Mouse (Mus musculus) inflammation-experienced regulatory T-cells (primary cell): ENCODE results near the gene Plcb3. TPM values are rescaled to one million over a fixed set of nuclear protein-coding genes. Genes with fewer than 3 reads are reported as not detected.

Experiments used
- polyA plus RNA-seq, 2 experiments: library from polyadenylated mRNA; unstranded; fragments of 100-300 nt; shearing (Covaris generic); gene quantifications; one replicate each; pipeline ENCODE4 v1.2.1; 2017

The Plcb3 gene
- polyA plus RNA-seq, result 10 to 100 TPM; 38.5 to 43.6 TPM

DNA sequence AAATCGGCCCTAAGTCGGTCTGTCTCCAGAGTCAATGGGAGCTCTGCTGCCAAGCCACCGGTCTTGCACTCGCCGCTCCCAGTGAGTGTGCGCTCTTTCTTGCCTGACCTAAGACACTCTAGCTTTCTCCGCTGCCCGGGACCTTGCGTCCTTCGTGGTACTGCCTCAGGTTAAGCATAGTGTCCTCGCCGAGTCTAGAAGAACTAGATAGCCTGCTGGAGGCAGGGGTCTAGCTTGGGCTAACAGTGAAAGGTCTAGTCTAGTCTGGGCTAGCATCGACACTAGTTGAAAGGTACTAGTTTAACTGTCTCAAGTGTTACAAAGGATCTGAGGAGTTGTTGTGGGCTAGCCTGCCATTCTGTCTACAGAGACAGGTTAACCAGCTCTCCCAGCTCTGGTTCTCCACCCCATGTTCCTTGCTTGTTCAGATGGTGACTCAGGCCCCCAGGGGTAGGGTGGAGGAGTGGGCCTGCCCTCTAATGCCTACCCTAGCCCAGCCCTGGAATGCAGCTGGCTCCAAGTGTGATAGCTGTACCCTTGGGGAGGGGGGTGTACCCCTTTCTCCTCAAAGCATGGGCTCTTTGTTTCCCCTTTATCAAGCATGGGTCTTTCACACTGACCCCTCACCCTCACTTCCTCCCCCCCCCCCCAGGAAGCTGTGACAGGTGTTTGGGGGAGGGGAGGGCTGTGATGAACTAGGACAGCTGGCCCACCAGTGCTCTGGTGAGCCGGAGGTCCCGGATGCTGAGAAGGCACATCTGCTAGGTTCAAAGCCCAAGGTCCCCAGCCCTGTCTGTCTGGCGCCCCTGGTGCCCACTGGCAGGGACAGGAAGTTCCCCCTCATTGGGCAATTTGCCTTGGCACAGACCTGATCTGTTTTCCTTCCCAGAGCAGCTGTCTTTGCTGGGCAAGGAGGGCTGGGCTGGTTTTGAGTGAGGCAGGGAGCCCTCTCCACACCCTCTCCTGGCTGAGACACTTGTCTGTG is at the start of gene Plcb3:
Gene Plcb3 (minus strand): TSS at position 934 of the 985 bp plus-strand sequence.

DNA sequence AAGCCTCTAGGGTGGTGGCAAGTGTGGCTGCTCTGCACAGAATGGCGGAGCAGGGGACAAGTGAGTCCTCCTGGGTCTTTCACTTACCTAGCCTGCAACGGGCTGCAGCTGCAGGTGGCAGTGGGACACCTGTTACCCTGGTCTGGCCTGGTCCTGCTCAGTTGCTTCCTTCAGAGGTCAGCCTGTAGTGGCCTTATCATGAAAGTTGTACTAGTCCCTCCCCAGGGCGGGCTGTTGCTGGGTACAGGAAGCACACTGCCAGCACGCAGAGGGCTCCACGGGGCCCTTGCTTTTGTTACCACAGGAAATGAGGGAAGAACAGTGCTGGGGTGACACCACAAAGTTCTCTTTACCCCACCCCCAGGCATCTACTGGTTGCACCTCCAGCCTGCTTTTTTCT is 42.9 kb upstream of the Plcb3 start, which contains the start of gene Fermt3:
Gene Fermt3 (minus strand): TSS at position 279 of the 400 bp plus-strand sequence.

DNA sequence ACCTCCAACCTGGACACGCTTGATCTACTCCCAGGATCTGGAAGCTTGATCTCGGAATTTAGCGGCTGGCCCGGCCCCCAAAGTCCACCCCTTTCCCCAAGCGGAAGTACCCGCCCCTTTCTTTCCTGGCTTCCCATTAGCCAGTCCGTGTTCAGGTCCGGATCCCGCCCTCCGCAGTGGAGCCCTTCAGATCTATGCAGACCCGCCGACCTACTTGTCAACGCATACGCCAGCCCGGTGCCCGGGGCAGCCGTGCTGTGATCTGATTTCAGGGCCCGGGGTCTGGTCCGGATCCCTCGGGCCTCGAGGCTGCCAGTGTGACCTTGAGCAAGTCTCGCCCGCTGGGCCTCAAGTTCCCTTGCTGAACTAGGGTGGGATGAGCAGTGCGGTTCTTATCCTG is 19.7 kb upstream of the Plcb3 start, which contains the start of the genes Nudt22 and Trpt1:
Gene Nudt22 (minus strand): TSS at position 112 of the 400 bp plus-strand sequence.
Gene Trpt1 (plus strand): TSS at position 126 of the 400 bp plus-strand sequence.

DNA sequence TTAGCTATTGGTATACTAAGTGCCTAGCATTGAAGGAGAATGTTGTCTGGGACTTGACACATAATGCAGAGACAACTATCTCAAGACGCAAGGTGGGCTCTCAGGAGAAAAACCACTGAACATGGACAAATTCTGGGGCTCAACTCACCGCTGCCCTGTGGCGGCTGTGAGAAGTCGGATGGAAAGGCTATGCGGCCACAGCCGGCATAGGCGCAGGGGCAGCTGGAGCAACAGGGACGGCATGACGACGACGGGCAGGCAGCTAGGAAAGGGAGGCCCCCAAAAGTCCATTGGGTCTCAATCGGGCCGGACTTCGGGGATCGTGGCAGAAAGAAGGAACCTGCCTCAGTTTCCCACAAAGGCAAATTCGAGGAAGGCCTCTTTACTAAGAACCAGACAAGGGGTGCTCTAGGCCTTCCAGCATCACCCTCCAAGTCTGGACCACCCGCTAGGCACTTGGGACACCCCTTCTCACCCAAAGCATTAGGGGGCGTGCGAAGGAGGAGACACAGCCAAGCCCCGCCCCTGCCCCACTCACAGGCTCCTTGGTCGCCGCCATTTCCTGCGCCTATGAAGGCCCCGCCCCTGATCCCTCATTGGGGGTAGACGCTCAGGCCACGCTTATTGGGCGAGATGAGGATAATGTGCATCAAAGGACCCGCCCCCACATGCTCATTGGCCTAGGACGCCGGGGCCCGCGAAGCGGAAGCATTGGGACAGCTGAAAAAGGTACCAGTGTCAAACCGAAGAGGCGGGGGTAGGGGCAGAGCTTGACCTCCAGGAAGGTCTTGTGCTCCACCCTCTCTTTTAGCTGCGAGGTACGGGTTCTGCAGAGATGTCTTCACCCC is 16.0 kb upstream of the Plcb3 start, which contains the start of gene Dnajc4:
Gene Dnajc4 (minus strand): TSS at position 562 of the 848 bp plus-strand sequence.

DNA sequence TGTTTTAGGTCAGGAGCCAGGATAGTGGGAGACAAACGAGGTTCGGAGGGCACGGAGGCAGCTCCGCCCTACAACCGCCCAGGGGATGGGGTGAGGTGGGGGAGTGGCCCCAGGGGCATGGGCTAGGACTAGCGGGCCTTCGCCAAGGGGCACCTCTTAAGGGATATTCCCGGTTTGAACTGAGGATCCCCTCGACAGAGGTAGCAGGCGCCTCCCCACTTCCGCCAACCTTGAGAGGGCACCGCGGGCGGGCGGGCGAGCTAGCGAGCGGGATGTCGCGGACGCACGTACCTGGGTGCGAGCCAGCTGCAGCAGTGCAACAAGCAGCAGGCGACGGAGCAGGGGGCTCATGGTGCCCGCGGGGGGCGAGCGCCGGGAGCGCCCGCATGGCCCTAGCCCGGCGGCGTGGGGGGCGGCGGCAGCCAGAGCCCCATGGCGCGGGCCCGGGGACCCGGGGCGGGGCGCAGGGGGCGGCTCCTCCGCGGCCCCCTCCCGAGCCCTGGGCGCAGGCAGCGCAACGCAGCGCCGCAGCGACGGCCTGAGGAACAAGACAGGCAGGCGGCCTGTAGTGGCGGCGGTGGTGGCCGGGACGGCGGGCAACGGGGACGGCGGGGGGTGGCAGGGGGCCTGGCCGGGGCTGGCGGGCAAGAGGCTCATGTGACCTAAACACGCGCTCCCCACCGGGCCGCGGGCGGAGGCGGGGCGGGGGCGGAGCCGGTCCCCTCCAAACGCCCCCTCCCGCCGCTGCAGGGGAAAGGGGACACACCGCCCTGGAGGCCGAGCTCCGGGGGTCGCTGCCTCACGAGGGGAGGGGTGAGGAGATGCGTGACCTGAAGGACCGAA is 11.0 kb upstream of the Plcb3 start, which contains the start of gene Vegfb:
Gene Vegfb (minus strand): TSS at position 591 of the 843 bp plus-strand sequence.

DNA sequence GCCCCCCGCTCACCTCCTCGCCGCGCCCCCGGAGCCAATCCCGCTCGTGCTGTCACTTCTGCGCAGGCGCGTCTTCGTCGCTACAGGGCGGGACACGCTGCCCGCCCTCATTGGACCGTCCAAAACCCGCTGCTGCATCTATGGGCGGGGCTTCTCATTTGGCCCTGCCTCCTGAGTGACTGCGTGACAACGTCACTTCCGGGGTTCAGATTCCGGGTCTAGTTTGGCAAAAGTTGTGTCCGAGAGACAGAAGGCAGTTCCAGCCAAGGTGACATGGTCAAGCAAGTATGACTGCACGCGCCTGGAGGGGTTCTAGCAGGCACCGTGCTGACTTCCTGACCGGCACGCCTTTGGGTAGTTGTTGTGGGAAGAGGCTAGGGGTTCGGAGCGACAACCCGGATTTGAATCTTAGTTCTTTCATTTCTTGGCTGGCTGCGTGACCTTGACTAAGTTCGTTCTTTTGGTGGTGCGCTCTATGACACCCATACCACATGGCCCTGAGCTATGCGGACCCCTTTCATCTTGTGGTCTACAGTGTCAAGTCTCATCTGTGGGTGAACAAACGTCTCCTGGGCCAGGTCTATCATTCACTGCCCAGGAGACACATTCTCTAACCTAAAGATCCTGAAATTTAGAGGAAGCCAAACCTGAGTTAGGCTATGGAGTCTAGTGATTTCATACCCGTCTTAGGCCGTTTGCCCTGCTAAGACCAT is 4.3 kb upstream of the Plcb3 start, which contains the start of gene Fkbp2:
Gene Fkbp2 (minus strand): TSS at position 121 of the 713 bp plus-strand sequence.

DNA sequence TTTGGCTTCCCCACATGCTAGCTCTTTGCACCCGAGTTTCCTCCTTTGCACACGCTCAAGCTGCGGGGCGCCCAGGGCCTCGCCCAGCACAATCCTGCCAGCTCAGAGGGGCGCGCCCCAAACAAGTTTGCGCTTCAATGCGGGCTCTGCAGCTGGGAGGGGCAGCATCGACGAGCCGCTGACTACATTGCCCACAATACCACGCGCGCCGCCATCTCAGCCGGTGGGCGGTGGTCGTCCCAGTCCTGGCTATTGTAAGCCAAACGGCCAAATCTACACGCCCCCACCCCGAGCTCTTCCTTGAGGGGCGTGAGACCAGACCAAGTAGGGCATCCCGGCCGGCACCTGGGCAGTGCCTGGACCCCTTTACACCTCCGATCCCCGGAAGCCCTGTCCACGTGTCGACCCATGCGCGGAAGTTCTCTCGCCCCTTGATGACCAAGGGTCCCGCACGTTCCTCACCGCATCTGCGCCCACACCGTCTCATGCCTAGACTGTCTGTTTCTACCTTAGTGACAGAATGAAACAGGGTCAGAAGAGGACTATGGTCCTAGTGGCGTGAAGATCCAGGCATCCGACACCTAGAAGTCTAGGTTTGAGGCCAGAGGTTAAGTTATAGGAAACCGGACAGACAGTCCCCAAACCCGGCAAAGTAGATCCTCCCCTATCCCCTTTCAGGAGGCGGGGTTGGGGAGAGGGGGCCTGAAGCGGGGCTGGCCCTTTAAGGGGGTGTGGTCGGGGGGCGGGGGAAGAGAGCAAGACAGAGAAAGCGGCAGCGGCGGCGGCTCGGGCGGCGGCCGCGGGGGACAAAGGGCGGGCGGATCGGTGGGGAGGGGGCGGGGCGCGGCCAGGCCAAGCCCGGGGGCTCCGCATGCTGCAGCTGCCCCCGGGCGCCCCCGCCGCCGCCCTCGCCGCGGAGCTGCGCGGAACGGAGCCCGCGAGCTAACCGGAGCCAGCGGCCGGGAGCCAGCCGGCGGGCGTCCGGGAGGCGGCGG is 1.8 kb downstream of the Plcb3 start, which contains the start of gene Ppp1r14b:
Gene Ppp1r14b (plus strand): TSS at position 758 of the 995 bp plus-strand sequence.

DNA sequence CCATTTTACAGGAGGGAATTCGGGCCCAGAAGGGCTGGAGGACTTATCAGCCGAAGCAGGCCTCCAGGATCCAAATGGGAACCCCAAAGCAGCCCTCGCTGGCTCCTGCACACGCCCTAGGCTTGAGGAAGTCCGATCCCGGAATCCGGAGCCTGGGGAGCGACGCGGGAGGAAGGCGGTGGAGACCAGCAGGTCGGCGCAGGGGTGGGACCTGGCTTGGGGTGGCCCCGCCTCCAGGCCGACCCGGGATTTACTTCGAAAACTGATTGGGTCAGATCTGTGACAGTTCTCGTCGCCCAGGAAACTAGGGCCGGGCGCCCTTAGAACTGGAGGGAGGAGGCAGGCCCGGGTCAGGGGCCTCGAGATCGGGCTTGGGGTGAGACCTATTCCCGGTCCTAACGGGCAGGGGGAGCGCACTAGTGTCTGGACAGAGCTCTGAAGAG is 34.0 kb downstream of the Plcb3 start, which contains the start of gene Gpr137:
Gene Gpr137 (minus strand): TSS at position 232 of the 443 bp plus-strand sequence.

DNA sequence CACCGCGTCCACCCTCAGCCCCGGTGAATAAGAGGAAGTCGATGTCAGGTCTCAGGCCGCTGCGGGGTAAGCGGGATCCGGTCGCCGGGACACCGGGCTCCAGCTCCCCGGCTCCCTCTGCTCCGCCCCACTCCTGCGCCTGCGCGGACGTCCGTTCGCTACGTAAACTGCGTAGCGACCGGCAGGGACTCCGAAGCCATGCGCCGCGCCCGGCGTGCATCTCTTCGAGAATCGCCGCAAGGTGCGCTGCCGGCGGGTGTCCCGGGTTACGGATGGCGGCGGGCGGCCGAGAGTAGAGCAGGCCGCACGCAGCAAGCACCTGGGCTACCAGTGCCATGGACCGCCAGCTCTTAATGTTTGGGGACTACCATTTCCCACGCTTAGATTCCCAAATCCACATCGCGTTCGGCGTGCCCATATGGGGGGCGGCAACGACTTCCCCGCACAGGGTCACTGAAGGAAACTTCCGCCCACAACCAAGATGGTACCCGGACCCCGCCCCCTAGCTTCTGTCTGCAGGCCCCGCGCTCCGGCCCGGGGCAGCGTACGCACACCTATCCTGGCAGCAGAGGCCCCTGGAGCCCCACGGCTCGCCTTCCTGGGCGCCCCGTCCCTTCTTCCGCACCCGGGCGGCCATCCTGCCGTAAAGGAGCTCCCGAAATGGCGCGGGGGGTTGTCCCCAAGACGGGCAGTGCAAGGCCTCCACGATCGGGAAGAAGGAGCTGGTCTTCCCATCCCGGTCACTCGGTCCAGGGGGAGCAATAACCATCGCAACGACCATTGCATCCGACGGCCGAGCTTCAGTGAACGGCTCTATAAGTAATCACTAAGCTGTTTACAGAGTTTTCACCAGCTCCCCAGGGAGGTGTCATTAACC is 34.7 kb downstream of the Plcb3 start, which contains the start of gene Bad:
Gene Bad (plus strand): TSS at position 490 of the 877 bp plus-strand sequence.

DNA sequence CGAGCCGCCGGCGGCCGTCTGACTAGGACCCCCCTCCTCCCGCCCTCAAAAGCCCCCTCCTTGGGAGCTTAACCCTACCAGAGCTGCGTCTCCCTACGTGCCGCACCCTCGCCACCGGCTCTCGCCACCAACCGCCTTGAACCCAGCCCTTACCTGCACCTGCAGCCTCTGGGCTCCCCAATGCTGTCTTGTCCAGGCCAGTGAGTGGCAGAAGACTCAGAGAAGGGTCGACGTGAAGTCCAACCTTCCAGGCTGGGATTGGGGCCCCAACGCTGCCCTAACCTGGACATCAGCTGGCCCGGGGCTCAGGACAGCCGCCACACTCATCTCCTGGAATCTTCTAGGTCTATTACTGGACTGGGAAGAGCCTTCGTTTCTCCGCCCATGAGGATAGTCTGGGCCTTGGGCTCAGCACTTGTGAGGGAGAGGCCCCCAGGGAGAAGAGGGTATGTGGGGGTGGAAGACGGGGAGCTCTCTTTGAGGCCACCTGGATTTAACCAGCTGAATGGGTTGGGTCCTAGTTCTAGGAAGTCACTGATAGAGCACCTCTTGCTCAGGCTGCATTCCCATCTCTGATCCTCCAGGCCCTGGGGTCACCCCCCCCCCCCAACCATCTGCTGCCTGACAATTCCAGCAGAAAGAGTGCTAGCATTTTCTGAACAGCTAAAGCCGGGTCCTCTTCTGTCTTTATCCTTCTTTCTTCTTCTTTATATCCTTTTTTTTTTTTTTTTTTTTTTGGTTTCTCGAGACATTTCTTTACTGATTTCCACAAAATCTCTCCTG is 41.9 kb downstream of the Plcb3 start, which contains the start of gene Kcnk4:
Gene Kcnk4 (minus strand): TSS at position 321 of the 783 bp plus-strand sequence.

DNA sequence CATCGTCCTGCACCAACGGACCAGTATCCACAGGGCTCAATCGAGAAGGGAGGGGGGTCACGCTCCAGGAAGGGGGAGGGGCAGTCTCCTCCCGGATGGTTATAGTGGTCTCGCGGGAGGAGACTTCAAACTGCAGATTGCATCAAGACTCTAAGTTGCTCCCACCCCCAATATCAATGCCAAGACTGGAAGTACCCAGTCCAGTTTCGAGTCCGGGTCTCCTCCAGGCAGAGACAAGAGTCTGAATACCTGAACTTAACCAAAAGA is 51.0 kb downstream of the Plcb3 start, which contains the start of gene Catsperz:
Gene Catsperz (minus strand): TSS at position 74 of the 267 bp plus-strand sequence.

DNA sequence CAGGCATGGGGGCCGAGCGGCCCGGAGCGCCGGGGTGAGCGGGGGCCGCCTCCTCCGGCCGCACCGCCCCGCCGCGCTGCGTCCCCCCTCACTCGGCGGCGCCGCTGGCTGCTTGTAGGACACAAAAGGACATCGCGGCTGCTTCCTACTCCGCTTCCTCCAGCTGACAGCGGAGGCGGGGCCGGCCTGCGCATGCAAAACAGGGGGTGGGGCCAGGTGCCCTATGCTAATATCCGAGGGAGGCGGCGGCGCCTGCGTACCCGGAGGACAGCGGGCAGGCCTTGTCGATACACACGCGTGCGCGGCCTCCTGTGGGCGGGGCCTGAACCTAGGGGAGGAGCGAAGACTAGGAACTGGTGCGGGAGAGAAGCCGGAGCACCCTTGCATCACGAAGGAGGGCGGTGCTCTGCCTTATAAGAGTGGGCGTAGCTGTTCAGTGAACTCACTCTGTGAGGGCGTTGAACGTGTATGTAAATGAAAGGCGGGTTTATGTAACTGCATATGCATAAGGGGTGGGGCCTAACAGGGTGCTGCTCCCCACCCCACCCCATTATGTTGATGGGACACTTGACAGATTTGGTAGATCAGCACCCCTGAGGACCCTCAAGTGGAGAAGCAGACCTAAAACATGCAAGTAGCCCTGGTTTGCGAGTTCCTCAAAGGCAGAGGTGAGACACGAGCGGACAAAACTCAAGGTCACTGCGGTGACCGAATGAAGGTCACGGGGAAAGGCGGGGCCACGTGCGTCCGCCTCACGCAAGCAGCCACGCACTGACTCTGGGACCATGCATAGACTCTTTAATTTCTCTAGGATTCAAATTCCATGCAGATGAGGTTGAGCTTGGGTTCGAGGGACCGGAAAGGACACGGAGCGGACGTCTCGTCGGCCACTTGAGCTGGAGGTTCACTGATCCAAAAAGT is 54.4 kb downstream of the Plcb3 start, which contains the start of gene Esrra:
Gene Esrra (minus strand): TSS at position 167 of the 921 bp plus-strand sequence.

DNA sequence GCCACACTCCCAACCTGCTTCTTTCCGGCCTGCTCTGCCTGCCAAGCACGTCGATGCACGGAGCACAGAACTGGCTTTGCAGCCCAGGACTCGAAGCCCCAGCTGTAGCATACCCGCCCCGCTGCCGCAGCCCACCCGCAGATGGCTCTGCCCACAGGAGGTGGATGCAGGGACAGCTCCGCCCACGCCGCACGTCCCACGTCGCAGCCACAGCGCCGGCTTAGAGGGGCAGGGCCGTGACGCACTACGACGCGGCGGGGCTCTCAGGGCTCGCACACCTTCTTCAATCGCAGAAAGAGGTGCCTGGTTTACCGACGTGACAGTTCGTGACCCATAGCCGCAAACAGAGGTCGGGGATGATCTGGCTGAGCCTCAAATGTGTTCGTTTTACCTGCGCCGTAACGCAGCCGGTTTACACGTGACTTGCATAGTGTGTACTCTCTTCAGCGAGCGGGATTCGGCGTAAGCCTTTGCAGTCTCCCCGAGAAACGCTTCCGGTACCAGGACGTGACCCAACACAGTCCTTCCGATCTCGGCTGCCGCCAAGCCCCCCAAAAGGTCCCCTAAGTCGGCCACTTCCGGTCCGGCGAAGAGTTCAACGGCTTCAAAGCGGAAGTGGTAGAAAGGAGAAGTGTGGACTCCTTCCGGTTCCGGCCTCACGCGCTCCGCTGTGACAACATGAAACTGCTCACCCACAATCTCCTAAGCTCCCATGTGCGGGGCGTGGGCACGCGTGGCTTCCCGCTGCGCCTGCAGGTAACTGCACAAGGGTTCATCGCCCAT is 66.6 kb downstream of the Plcb3 start, which contains the start of the genes Trmt112 and Prdx5:
Gene Trmt112 (plus strand): TSS at position 192 of the 783 bp plus-strand sequence.
Gene Prdx5 (minus strand): TSS at position 600 of the 783 bp plus-strand sequence.

